Mouse (Mus musculus): ENCODE measurements around the gene Rps6ka1.
A peak's percentile ranks its signal among the peaks of the same experiment; 100 is the strongest.
"Not testable (repeated sequence)": the region's sequence is repeated elsewhere in the genome, so short reads cannot be mapped to it uniquely, and the experiment has no call there.

Rps6ka1 gene

GRCm38 (mm10) chr4:133887672-133888453, at the start of gene Rps6ka1:
Gene Rps6ka1 (minus strand): TSS chr4:133887797.
- no peaks in the 10 kb centered on the region for H3K9me3 ChIP-seq (ENCODE audit: low read length)
- peak within 1 kb of the TSS; percentile 88 for H3K4me3 ChIP-seq (replicated peaks; ENCODE audit: low read length)
- H3K27me3 ChIP-seq (ENCODE audit: insufficient read depth, low read length), result no peaks in the 10 kb centered on the region
- peaks cover 27% of the 10 kb centered on the region for H3K36me3 ChIP-seq (ENCODE audit: insufficient read depth, low read length)
- H3K4me1 ChIP-seq (replicated peaks; ENCODE audit: low read depth, low read length), result peaks cover 55% of the 10 kb centered on the region
- TF ChIP-seq POU5F1 (IDR thresholded peaks at IDR 0.05; ENCODE audit: borderline replicate concordance, low read length) (no peak), NANOG (IDR thresholded peaks at IDR 0.05; ENCODE audit: borderline replicate concordance, low read length) (no peak), CTCF (conservative IDR thresholded peaks at IDR 0.05; ENCODE audit: low read length) (peak; percentile 23; the same call in 1 of the 2 replicates)

GRCm38 (mm10) chr4:133931785-133932184, 44.2 kb upstream of the Rps6ka1 start:
- no peak for TF ChIP-seq CTCF (conservative IDR thresholded peaks at IDR 0.05; ENCODE audit: low read length)
- no peak for TF ChIP-seq NANOG (IDR thresholded peaks at IDR 0.05; ENCODE audit: borderline replicate concordance, low read length)
- TF ChIP-seq POU5F1 (IDR thresholded peaks at IDR 0.05; ENCODE audit: borderline replicate concordance, low read length), result no peak
- Histone ChIP-seq H3K36me3 (ENCODE audit: insufficient read depth, low read length) (no peaks in the 10 kb centered on the region), H3K4me3 (replicated peaks; ENCODE audit: low read length) (no peak overlapping the region), H3K4me1 (replicated peaks; ENCODE audit: low read depth, low read length) (peaks cover 20% of the 10 kb centered on the region), H3K27me3 (ENCODE audit: insufficient read depth, low read length) (no peaks in the 10 kb centered on the region), H3K9me3 (ENCODE audit: low read length) (peaks cover 4% of the 10 kb centered on the region; the same call in 1 of the 2 replicates)

- Histone ChIP-seq H3K9me3 (ENCODE audit: low read length) (peaks cover 4% of the 10 kb centered on the region; the same call in 1 of the 2 replicates), H3K4me1 (replicated peaks; ENCODE audit: low read depth, low read length) (peaks cover 20% of the 10 kb centered on the region), H3K36me3 (ENCODE audit: insufficient read depth, low read length) (no peaks in the 10 kb centered on the region), H3K27me3 (ENCODE audit: insufficient read depth, low read length) (no peaks in the 10 kb centered on the region), H3K4me3 (replicated peaks; ENCODE audit: low read length) (no peak overlapping the region)
- TF ChIP-seq NANOG (IDR thresholded peaks at IDR 0.05; ENCODE audit: borderline replicate concordance, low read length) (no peak), CTCF (conservative IDR thresholded peaks at IDR 0.05; ENCODE audit: low read length) (peak; percentile 79)
Observed at GRCm38 (mm10) chr4:133931349-133931748, 43.8 kb upstream of the Rps6ka1 start.

GRCm38 (mm10) chr4:133929278-133929670, 41.7 kb upstream of the Rps6ka1 start:
- Histone ChIP-seq H3K4me1 (replicated peaks; ENCODE audit: low read depth, low read length) (peaks cover 20% of the 10 kb centered on the region), H3K4me3 (replicated peaks; ENCODE audit: low read length) (peak overlapping the region; percentile 63), H3K36me3 (ENCODE audit: insufficient read depth, low read length) (no peaks in the 10 kb centered on the region), H3K27me3 (ENCODE audit: insufficient read depth, low read length) (no peaks in the 10 kb centered on the region), H3K9me3 (ENCODE audit: low read length) (peaks cover 4% of the 10 kb centered on the region; the same call in 1 of the 2 replicates)
- TF ChIP-seq POU5F1 (IDR thresholded peaks at IDR 0.05; ENCODE audit: borderline replicate concordance, low read length), result no peak

- Histone ChIP-seq H3K4me3 (replicated peaks; ENCODE audit: low read length) (peak overlapping the region; percentile 63), H3K4me1 (replicated peaks; ENCODE audit: low read depth, low read length) (peaks cover 20% of the 10 kb centered on the region), H3K36me3 (ENCODE audit: insufficient read depth, low read length) (no peaks in the 10 kb centered on the region), H3K9me3 (ENCODE audit: low read length) (peaks cover 4% of the 10 kb centered on the region; the same call in 1 of the 2 replicates), H3K27me3 (ENCODE audit: insufficient read depth, low read length) (no peaks in the 10 kb centered on the region)
- TF ChIP-seq CTCF (conservative IDR thresholded peaks at IDR 0.05; ENCODE audit: low read length) (no peak), POU5F1 (IDR thresholded peaks at IDR 0.05; ENCODE audit: borderline replicate concordance, low read length) (no peak)
Observed at GRCm38 (mm10) chr4:133928576-133929277, 41.1 kb upstream of the Rps6ka1 start.

- no peak for TF ChIP-seq NANOG (IDR thresholded peaks at IDR 0.05; ENCODE audit: borderline replicate concordance, low read length)
- TF ChIP-seq POU5F1 (IDR thresholded peaks at IDR 0.05; ENCODE audit: borderline replicate concordance, low read length), result no peak
- no peak for TF ChIP-seq CTCF (conservative IDR thresholded peaks at IDR 0.05; ENCODE audit: low read length)
Observed at GRCm38 (mm10) chr4:133925204-133925603, 37.6 kb upstream of the Rps6ka1 start.

GRCm38 (mm10) chr4:133923743-133924142, 36.1 kb upstream of the Rps6ka1 start:
- no peaks in the 10 kb centered on the region for H3K9me3 ChIP-seq (ENCODE audit: low read length)
- TF ChIP-seq POU5F1 (IDR thresholded peaks at IDR 0.05; ENCODE audit: borderline replicate concordance, low read length), result no peak
- TF ChIP-seq NANOG (IDR thresholded peaks at IDR 0.05; ENCODE audit: borderline replicate concordance, low read length), result no peak
- no peak for TF ChIP-seq CTCF (conservative IDR thresholded peaks at IDR 0.05; ENCODE audit: low read length)
- no peaks in the 10 kb centered on the region for H3K36me3 ChIP-seq (ENCODE audit: insufficient read depth, low read length)

More at GRCm38 (mm10) chr4:133925204-133925603, 37.6 kb upstream of the Rps6ka1 start:
- Histone ChIP-seq H3K4me1 (replicated peaks; ENCODE audit: low read depth, low read length) (peaks cover 23% of the 10 kb centered on the region), H3K36me3 (ENCODE audit: insufficient read depth, low read length) (no peaks in the 10 kb centered on the region), H3K9me3 (ENCODE audit: low read length) (no peaks in the 10 kb centered on the region), H3K27me3 (ENCODE audit: insufficient read depth, low read length) (0 out of 2 replicates have a peak, but pooled peaks cover 2% of the 10 kb centered on the region), H3K4me3 (replicated peaks; ENCODE audit: low read length) (no peak overlapping the region)

GRCm38 (mm10) chr4:133918093-133918825, 30.7 kb upstream of the Rps6ka1 start:
- not testable (repeated sequence) for H3K36me3 ChIP-seq (ENCODE audit: insufficient read depth, low read length); H3K4me3 ChIP-seq (replicated peaks; ENCODE audit: low read length); H3K9me3 ChIP-seq (ENCODE audit: low read length); H3K27me3 ChIP-seq (ENCODE audit: insufficient read depth, low read length); H3K4me1 ChIP-seq (replicated peaks; ENCODE audit: low read depth, low read length)

More at GRCm38 (mm10) chr4:133923743-133924142, 36.1 kb upstream of the Rps6ka1 start:
- Histone ChIP-seq H3K4me1 (replicated peaks; ENCODE audit: low read depth, low read length) (peaks cover 12% of the 10 kb centered on the region), H3K27me3 (ENCODE audit: insufficient read depth, low read length) (0 out of 2 replicates have a peak, but pooled peaks cover 2% of the 10 kb centered on the region), H3K4me3 (replicated peaks; ENCODE audit: low read length) (no peak overlapping the region)
